Mouse (Mus musculus): ENCODE measurements around the gene Ccdc114. TPM values are rescaled to one million over a fixed set of nuclear protein-coding genes. Genes with fewer than 3 reads are reported as not detected.
"Not testable (repeated sequence)": the region's sequence is repeated elsewhere in the genome, so short reads cannot be mapped to it uniquely, and the experiment has no call there.

The Ccdc114 gene
- polyA plus RNA-seq, 1 experiment from 2014 or later = 4.3 TPM

- no peaks in the 10 kb centered on the region for H3K4me1 ChIP-seq (replicated peaks; ENCODE audit: control insufficient read depth, insufficient read depth, low read length)
- H3K4me2 ChIP-seq = no peak overlapping the region
- no peaks in the 10 kb centered on the region for H3K27me3 ChIP-seq (replicated peaks; ENCODE audit: control insufficient read depth, insufficient read depth, low read length)
- H3K9me3 ChIP-seq (ENCODE audit: control insufficient read depth, low read length) = no peaks in the 10 kb centered on the region
- H3K36me3 ChIP-seq (ENCODE audit: control insufficient read depth, insufficient read depth, low read length) = no peaks in the 10 kb centered on the region
- H3K9ac ChIP-seq (ENCODE audit: low read depth, low read length) = no peak overlapping the region
- H3K27ac ChIP-seq (ENCODE audit: low read depth, low read length) = no peak overlapping the region
- H3K4me3 ChIP-seq (ENCODE audit: low read depth, low read length) = no peak overlapping the region
- 59% methylated on average over 2 of the region's 2 CpGs for WGBS
- no peak for ATAC-seq (replicated peaks; ENCODE audit: low FRiP score)
- no peak for DNase-seq (ENCODE audit: low spot score)
These were observed 16.0 kb downstream of the Ccdc114 start for GRCm38 (mm10) chr7:45939836-45940235.

DNA sequence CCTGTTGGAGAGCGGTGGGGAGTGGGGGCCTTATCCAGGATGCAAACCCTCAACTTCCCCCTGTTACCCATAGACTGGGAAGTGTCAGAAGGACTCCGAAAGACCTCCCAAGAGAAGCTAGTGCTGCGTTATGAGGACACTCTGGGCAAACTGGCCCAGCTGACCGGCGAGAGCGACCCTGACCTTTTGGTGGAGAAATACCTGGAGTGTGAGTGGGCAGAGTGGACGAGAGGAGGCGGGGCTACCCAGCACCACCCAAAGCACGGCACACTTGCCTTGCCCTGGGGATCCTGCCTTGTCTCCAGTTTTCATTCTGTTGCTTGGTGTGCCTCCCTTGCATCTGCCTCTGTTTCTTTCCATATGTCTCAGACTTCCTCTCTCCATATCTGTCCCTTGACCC lies 18.1 kb downstream of the Ccdc114 start:
- Histone ChIP-seq H3K4me2 (no peak overlapping the region), H3K4me1 (replicated peaks; ENCODE audit: control insufficient read depth, insufficient read depth, low read length) (no peaks in the 10 kb centered on the region), H3K36me3 (ENCODE audit: control insufficient read depth, insufficient read depth, low read length) (no peaks in the 10 kb centered on the region), H3K4me3 (ENCODE audit: low read depth, low read length) (no peak overlapping the region), H3K9me3 (ENCODE audit: control insufficient read depth, low read length) (no peaks in the 10 kb centered on the region), H3K27me3 (replicated peaks; ENCODE audit: control insufficient read depth, insufficient read depth, low read length) (no peaks in the 10 kb centered on the region), H3K27ac (ENCODE audit: low read depth, low read length) (no peak overlapping the region), H3K9ac (ENCODE audit: low read depth, low read length) (no peak overlapping the region)
- WGBS = 71% methylated on average over 9 of the region's 9 CpGs
- ATAC-seq (replicated peaks; ENCODE audit: low FRiP score) (no peak), DNase-seq (ENCODE audit: low spot score) (no peak)

DNA sequence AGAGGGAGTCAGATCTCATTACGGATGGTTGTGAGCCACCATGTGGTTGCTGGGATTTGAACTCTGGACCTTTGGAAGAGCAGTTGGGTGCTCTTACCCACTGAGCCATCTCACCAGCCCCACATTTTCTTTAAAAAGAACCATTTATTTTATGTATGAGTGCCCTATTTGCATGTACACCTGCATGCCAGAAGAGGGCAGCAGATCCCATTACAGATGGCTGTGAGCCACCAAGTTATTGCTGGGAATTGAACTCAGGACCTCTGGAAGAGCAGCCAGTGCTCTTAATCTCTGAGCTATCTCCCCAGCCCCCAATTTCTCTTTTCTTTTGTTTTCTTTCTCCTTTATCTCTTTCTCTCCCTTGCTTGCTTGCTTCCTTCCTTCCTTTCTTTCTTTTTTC lies 19.4 kb downstream of the Ccdc114 start:
- H3K4me1 ChIP-seq (replicated peaks; ENCODE audit: control insufficient read depth, insufficient read depth, low read length); H3K9ac ChIP-seq (ENCODE audit: low read depth, low read length); H3K4me2 ChIP-seq; DNase-seq (ENCODE audit: low spot score); H3K4me3 ChIP-seq (ENCODE audit: low read depth, low read length); H3K27ac ChIP-seq (ENCODE audit: low read depth, low read length); H3K36me3 ChIP-seq (ENCODE audit: control insufficient read depth, insufficient read depth, low read length); H3K9me3 ChIP-seq (ENCODE audit: control insufficient read depth, low read length); ATAC-seq (replicated peaks; ENCODE audit: low FRiP score); H3K27me3 ChIP-seq (replicated peaks; ENCODE audit: control insufficient read depth, insufficient read depth, low read length): not testable (repeated sequence)
- 50% methylated on average over 1 of the region's 1 CpGs for WGBS

DNA sequence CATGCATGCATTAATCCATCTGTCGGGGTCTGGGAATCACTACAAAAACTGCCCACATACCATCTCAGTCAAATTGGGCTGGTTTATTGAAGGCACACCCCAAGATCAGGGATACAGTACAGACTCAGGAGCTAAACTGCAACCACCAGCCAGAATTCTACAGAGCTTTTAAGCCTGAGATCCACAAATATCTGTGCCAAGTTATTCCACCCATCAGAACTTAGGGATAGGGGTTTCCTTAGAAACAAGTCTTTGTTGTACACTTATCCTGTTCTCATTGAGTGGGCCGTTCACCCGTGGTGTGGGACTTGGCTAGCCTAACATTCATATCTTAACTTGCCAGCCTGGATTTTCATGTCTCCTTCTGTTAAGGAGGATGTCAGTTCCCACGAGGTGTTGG lies 25.2 kb downstream of the Ccdc114 start:
- Histone ChIP-seq H3K36me3 (ENCODE audit: control insufficient read depth, insufficient read depth, low read length) (no peaks in the 10 kb centered on the region), H3K4me1 (replicated peaks; ENCODE audit: control insufficient read depth, insufficient read depth, low read length) (no peaks in the 10 kb centered on the region), H3K27me3 (replicated peaks; ENCODE audit: control insufficient read depth, insufficient read depth, low read length) (no peaks in the 10 kb centered on the region), H3K27ac (ENCODE audit: low read depth, low read length) (no peak overlapping the region), H3K9ac (ENCODE audit: low read depth, low read length) (no peak overlapping the region), H3K4me3 (ENCODE audit: low read depth, low read length) (no peak overlapping the region), H3K4me2 (no peak overlapping the region), H3K9me3 (ENCODE audit: control insufficient read depth, low read length) (no peaks in the 10 kb centered on the region)
- WGBS = 78% methylated on average over 4 of the region's 4 CpGs
- DNase-seq (ENCODE audit: low spot score) (no peak), ATAC-seq (replicated peaks; ENCODE audit: low FRiP score) (no peak)

- ATAC-seq (replicated peaks; ENCODE audit: low FRiP score) (no peak), DNase-seq (ENCODE audit: low spot score) (no peak)
- Histone ChIP-seq H3K4me1 (replicated peaks; ENCODE audit: control insufficient read depth, insufficient read depth, low read length) (no peaks in the 10 kb centered on the region), H3K36me3 (ENCODE audit: control insufficient read depth, insufficient read depth, low read length) (no peaks in the 10 kb centered on the region), H3K4me3 (ENCODE audit: low read depth, low read length) (no peak overlapping the region), H3K9ac (ENCODE audit: low read depth, low read length) (no peak overlapping the region), H3K9me3 (ENCODE audit: control insufficient read depth, low read length) (no peaks in the 10 kb centered on the region), H3K27me3 (replicated peaks; ENCODE audit: control insufficient read depth, insufficient read depth, low read length) (no peaks in the 10 kb centered on the region), H3K27ac (ENCODE audit: low read depth, low read length) (no peak overlapping the region), H3K4me2 (no peak overlapping the region)
- WGBS = 51% methylated on average over 4 of the region's 4 CpGs
These were observed 32.7 kb downstream of the Ccdc114 start for GRCm38 (mm10) chr7:45956611-45957010.

- H3K27ac ChIP-seq (ENCODE audit: low read depth, low read length) = no peak overlapping the region
- H3K36me3 ChIP-seq (ENCODE audit: control insufficient read depth, insufficient read depth, low read length) = no peaks in the 10 kb centered on the region
- no peak overlapping the region for H3K4me3 ChIP-seq (ENCODE audit: low read depth, low read length)
- H3K9me3 ChIP-seq (ENCODE audit: control insufficient read depth, low read length) = no peaks in the 10 kb centered on the region
- WGBS = 67% methylated on average over 11 of the region's 11 CpGs
- H3K4me1 ChIP-seq (replicated peaks; ENCODE audit: control insufficient read depth, insufficient read depth, low read length) = peaks cover 5% of the 10 kb centered on the region; the same call in 1 of the 2 replicates
- H3K27me3 ChIP-seq (replicated peaks; ENCODE audit: control insufficient read depth, insufficient read depth, low read length) = no peaks in the 10 kb centered on the region
- DNase-seq (ENCODE audit: low spot score) (no peak), ATAC-seq (replicated peaks; ENCODE audit: low FRiP score) (no peak)
- H3K9ac ChIP-seq (ENCODE audit: low read depth, low read length) = no peak overlapping the region
- H3K4me2 ChIP-seq = no peak overlapping the region
These were observed 48.2 kb downstream of the Ccdc114 start for GRCm38 (mm10) chr7:45971831-45972723.

- no peaks in the 10 kb centered on the region for H3K27me3 ChIP-seq (replicated peaks; ENCODE audit: control insufficient read depth, insufficient read depth, low read length)
- ATAC-seq (replicated peaks; ENCODE audit: low FRiP score) (no peak), DNase-seq (ENCODE audit: low spot score) (no peak)
- H3K36me3 ChIP-seq (ENCODE audit: control insufficient read depth, insufficient read depth, low read length) = no peaks in the 10 kb centered on the region
- no peak overlapping the region for H3K4me2 ChIP-seq
- H3K4me3 ChIP-seq (ENCODE audit: low read depth, low read length) = no peak overlapping the region
- 78% methylated on average over 6 of the region's 6 CpGs for WGBS
- H3K4me1 ChIP-seq (replicated peaks; ENCODE audit: control insufficient read depth, insufficient read depth, low read length) = peaks cover 5% of the 10 kb centered on the region; the same call in 1 of the 2 replicates
- no peak overlapping the region for H3K9ac ChIP-seq (ENCODE audit: low read depth, low read length)
- no peaks in the 10 kb centered on the region for H3K9me3 ChIP-seq (ENCODE audit: control insufficient read depth, low read length)
- H3K27ac ChIP-seq (ENCODE audit: low read depth, low read length) = no peak overlapping the region
These were observed 49.4 kb downstream of the Ccdc114 start for GRCm38 (mm10) chr7:45973271-45973687.

- no peaks in the 10 kb centered on the region for H3K36me3 ChIP-seq (ENCODE audit: control insufficient read depth, insufficient read depth, low read length)
- H3K9ac ChIP-seq (ENCODE audit: low read depth, low read length) = no peak overlapping the region
- no peak overlapping the region for H3K4me3 ChIP-seq (ENCODE audit: low read depth, low read length)
- no peaks in the 10 kb centered on the region for H3K9me3 ChIP-seq (ENCODE audit: control insufficient read depth, low read length)
- DNase-seq (ENCODE audit: low spot score) (no peak), ATAC-seq (replicated peaks; ENCODE audit: low FRiP score) (no peak)
- no peak overlapping the region for H3K4me2 ChIP-seq
- WGBS = 36% methylated on average over 6 of the region's 6 CpGs
- H3K27ac ChIP-seq (ENCODE audit: low read depth, low read length) = no peak overlapping the region; the same call in 1 of the 2 replicates
- no peaks in the 10 kb centered on the region for H3K27me3 ChIP-seq (replicated peaks; ENCODE audit: control insufficient read depth, insufficient read depth, low read length)
- H3K4me1 ChIP-seq (replicated peaks; ENCODE audit: control insufficient read depth, insufficient read depth, low read length) = peaks cover 5% of the 10 kb centered on the region; the same call in 1 of the 2 replicates
These were observed 50.2 kb downstream of the Ccdc114 start for GRCm38 (mm10) chr7:45974103-45974502.

DNA sequence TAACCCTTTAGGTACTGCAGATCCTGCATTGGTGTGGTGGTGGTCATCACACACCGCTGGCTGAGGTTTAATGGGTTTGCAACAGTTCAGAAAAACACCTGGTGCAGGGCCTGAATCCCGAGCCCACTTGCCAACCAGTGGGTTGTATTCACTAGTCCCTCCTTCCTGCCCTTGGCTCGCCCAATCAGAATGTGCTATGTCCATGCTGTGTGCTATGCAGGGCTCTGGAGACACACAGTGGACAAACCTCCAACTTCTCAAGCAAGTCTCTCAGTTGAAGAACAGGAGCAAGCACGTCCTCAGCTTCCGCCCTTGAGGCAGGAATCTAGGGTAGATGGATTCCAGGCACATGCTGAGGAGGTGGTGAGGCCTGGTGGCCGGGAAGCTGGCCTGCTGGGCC lies 50.6 kb downstream of the Ccdc114 start:
- no peak overlapping the region for H3K27ac ChIP-seq (ENCODE audit: low read depth, low read length)
- no peaks in the 10 kb centered on the region for H3K36me3 ChIP-seq (ENCODE audit: control insufficient read depth, insufficient read depth, low read length)
- H3K9me3 ChIP-seq (ENCODE audit: control insufficient read depth, low read length) = no peaks in the 10 kb centered on the region
- DNase-seq (ENCODE audit: low spot score) (no peak), ATAC-seq (replicated peaks; ENCODE audit: low FRiP score) (no peak)
- WGBS = 71% methylated on average over 6 of the region's 6 CpGs
- H3K4me1 ChIP-seq (replicated peaks; ENCODE audit: control insufficient read depth, insufficient read depth, low read length) = peaks cover 5% of the 10 kb centered on the region; the same call in 1 of the 2 replicates
- H3K4me2 ChIP-seq = no peak overlapping the region
- no peaks in the 10 kb centered on the region for H3K27me3 ChIP-seq (replicated peaks; ENCODE audit: control insufficient read depth, insufficient read depth, low read length)
- no peak overlapping the region for H3K9ac ChIP-seq (ENCODE audit: low read depth, low read length)
- H3K4me3 ChIP-seq (ENCODE audit: low read depth, low read length) = no peak overlapping the region

Data from liver, embryonic 11.5 days (tissue).